Mouse (Mus musculus) frontal cortex, adult 2 months (tissue): ENCODE results near the gene Akain1. TPM values are rescaled to one million over a fixed set of nuclear protein-coding genes. Genes with fewer than 3 reads are reported as not detected.

ENCODE experiments used
- DNase-seq, 2 experiments: peaks; one replicate each; pipeline ENCODE4 v3.0.0; 2022; ENCODE audit warnings: low spot score in 1 of 2; ENCODE audit errors: extremely low spot score in 1 of 2
- polyA plus RNA-seq: library from polyadenylated mRNA; depleted of rRNA; stranded (reverse); fragments of >200 nt; gene quantifications from 2 replicates; pipeline ENCODE4 v1.2.3, GENCODE M21; 2012; rRNA removed

Gene Akain1
- 10.6 and 11.4 TPM in 2 replicates for polyA plus RNA-seq

GRCm38 (mm10) chr17:69438990-69439491 lies at the start of gene Akain1:
TSS of gene Akain1 (plus strand) at chr17:69439326.
- peak in 1 of 2 experiments; percentile 45 for DNase-seq

- no peak for DNase-seq
Measured at GRCm38 (mm10) chr17:69396147-69397033, 42.7 kb upstream of the Akain1 start.

GRCm38 (mm10) chr17:69397163-69397562 lies 42.0 kb upstream of the Akain1 start:
- no peak for DNase-seq

DNA sequence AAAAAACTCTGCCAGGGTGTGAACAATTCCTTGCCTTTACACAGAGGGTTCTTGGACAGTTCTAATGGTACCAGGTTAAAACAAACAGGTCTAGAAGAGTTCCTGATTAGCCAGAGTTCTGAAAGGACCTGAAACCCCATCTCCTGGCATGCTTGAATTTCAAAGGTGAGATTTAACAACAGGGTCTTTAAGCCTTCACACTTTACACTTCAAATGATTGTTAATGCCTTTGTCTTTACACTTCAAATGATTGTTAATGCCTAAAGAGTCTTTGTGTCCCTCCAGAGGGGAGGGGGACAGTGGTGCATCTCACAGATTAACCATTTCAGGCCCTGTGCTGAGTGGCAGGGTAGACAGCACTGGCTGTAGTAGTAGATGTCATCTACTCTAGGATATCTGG lies 41.0 kb upstream of the Akain1 start:
- no peak for DNase-seq

DNA sequence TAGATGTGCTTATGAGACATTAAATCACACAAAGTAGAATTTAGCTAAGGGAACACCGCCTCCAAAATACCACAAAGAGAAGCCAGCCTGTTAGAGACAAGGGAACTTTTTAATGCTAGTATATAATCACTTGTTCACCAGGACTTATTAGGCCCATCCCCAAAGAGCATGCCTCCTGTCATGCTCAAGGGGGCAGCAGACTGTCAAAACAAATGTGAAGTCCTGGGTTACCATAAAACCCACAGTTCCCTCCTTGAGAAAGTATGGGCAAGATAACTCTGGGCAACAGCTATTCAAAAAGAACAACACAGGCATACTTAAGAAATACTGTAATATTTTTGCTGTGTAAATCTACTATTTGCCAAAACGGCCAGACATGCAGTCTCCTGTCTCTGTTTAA lies 38.0 kb upstream of the Akain1 start:
- no peak for DNase-seq

DNA sequence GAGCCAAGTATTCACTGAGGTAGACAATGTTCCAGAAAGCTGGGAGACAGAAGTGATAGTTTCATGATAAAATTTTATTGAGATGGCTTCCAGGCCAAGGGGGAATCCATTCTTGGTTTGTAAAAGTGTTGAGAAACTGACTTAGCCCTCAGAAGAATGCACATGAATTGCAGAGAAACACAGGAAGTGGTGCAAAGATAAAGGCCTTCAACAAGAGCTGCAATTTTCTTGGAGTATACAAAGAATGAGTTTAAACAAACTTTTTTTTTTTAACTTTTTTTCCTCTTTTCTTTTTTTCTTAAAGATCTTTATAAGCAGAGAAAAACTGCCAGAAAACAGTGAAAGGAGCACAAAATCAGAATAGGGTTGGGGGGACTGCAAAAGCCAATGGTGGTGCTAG lies 23.0 kb upstream of the Akain1 start:
- no peak for DNase-seq

- DNase-seq: peak; percentile 85 to 96
Measured at GRCm38 (mm10) chr17:69416920-69417661, 22.0 kb upstream of the Akain1 start.

GRCm38 (mm10) chr17:69417724-69418373 lies 21.3 kb upstream of the Akain1 start:
- DNase-seq: no peak

DNA sequence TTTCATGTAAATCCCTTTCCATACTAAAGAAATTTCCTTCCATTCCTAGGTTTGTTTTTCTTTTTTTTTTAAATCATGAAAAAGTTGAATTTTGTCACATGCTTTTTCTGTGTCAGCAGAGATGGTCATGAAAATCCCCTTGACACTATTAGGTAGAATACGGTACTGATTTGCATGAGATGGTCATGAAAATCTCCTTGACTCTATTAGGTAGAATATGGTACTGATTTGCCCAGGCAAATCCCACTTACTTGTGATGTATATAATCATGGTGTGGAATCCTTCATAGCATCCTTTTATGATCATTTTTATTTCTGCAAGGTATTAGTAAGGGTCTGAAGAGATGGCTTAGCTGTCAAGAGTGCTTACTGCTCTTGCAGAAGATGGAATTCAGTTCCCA lies 17.5 kb upstream of the Akain1 start:
- no peak for DNase-seq

DNA sequence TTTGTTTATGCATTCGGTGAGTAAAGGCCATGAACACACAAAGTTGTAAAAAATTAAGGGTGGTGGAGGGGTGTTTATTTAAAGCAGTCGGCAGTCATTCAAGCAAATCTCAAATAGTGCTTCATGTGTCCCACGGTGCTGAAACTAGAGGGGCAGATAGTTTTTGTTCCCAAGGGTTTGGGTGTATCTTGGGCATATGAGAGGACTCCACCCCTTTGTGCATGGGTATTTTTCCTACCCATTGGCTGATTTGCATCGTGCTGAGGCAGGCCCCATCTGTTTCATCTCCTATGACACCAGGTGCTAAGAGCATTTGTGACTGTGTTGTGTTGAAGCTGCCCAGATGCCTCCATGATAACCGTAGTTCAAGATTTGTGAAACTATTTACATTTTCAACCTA lies 1.3 kb upstream of the Akain1 start:
- DNase-seq: no peak

DNA sequence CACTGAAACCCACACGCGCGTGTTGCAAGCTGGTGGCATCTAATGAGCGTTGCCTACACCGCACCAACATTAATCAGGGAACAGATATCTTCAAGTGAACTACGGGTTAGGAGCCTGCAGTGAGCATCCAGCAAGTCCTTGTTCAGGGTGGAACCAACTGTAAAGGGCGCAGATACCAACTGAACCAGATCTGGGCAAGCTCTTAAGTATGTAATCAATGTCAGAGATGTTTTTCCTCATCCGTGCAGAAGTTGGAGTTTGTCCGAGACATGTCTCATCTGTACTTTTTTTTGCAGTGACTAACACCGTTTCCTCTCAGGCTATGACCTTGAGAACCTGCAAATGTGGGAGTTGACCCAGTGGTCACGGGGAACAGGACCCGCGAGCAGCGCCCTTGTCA lies 640 bp upstream of the Akain1 start:
- no peak for DNase-seq

DNA sequence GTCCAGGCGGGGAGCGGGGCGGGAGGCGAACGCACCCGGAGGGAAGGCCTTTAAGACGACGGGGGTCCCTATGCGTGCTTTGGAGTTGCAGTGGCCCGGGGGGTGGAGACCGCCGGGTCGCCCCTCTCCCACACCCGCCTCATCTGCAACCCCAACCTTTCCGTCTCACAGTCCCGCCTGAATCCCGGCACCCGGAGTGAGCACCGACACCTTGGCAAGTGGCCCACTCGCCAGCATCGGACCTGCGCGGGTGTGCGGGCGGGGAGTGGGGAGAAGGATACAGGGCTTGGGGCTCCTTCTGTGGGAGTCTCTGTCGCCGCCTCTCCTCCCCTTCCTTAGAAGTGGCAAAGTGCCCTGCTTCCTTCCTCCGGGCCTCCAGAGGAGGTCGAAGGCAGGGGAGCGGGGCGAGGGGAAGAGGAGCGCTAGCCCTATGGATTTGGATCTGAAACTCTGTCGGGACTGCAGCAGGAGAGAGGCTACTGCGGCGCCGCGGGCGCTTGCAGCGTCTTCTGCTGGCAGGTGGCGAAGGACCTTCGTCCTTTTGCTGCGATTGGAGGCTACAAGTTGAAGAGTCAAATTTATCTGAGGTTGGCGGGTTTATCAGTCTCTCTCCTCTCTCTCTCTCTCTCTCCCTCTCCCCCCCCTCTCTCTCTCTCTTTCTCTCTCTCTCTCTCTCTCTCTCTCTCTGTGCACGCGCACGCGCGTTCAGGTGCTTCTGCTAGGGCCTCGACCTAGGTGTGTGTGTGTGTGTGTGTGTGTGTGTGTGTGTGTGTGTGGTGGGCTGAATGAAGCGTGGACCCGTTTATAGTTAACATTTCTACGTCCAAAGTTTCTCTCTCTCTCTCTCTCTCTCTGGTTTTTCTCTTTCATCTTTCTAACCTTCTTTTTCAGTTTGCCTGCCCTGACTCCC lies 700 bp downstream of the Akain1 start:
- peak in 1 of 2 experiments; percentile 21 for DNase-seq

DNA sequence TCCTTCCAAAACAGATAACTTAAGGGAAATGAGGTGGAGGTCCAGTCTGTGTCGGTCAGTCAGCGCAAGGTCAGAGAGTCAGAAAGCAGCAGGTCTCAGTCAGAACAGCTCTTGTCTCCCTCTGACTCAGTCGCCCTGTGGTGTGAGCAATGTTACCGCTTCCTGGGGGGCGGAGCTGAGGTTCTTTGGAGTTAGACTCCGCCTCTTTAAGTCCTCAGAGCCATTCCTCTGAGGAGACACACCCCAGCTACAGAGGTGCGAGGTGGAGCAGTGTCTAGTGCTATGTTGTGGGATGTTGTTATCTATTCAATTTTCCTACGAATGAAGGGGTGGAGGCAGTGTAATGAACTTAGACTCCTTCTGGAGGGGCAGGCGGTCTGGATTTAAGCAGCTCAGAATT lies 1.9 kb downstream of the Akain1 start:
- DNase-seq: no peak

- no peak for DNase-seq
Measured at GRCm38 (mm10) chr17:69448679-69449078, 9.6 kb downstream of the Akain1 start.

GRCm38 (mm10) chr17:69461680-69462079 lies 22.6 kb downstream of the Akain1 start:
- DNase-seq: no peak

- no peak for DNase-seq
Measured at GRCm38 (mm10) chr17:69463037-69463436, 23.9 kb downstream of the Akain1 start.

DNA sequence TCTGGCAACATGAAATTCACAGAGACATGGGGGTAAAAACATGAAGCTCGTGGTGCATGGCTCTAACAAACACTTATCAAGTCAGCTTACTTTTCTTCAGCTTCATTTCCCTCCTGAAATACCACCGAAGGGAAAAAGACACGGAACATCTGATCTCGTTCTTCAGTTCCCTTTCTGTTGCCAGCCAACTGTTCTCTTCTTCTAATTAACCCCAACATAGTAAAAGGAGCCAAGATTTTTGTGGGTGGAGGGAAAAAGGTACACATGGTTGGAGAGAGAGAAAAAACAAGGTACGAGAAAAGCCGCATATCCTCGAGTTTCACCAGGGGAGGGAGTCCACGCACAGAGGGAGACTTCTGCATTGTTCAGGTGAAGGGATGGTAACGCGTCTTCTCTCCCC lies 32.0 kb downstream of the Akain1 start:
- no peak for DNase-seq

DNA sequence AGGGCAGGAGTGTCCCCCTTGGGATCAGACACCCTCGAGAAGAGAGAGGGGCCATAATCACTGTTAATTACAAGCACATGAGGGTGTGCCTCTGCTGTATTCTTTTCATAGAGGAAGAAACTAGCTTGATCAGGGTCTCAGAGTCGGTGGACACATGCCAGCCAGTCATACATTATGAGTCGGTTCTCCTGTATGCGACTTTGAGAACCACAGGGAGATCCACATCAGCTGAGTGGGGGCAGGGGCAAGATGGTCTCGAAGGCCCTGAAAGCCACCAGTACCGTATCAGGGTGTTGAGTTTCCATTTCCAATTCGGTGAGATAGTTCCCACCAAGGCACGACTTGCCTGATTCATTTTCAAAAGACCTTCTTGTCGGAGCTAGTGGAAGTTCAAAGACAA lies 33.3 kb downstream of the Akain1 start:
- no peak for DNase-seq

GRCm38 (mm10) chr17:69474084-69474483 lies 35.0 kb downstream of the Akain1 start:
- no peak for DNase-seq

GRCm38 (mm10) chr17:69475423-69475822 lies 36.3 kb downstream of the Akain1 start:
- peak in 1 of 2 experiments; percentile 61 for DNase-seq
